Mouse (Mus musculus) spleen, adult 12 weeks (tissue): ENCODE data around the gene Slit3.

Source experiments
- DNase-seq: peaks from one replicate; pipeline ENCODE4 v3.0.0; 2022; ENCODE audit warnings: low spot score

Gene Slit3

GRCm38 (mm10) chr11:35469940-35470339 is 348.9 kb downstream of the Slit3 start:
- no peak for DNase-seq

DNA sequence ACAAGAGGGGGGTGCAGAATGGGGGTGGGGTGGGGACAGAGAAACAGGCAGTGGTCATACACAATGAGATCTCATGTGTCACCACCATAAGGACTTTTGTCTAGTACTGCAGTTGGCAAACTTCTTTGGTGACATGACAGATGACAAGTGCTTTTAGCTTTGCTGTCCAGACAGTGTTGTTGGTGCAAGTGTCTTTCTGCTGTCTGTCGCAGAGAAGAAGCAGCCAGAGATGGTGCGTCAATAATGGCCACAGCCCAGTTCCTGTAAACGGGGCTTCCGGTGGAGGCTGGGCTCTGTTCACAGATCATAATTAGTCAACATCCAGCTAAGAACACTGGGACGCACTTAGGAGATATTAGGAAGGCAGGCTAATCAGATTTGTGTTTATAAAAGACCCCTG is 349.8 kb downstream of the Slit3 start:
- no peak for DNase-seq

- no peak for DNase-seq
Observed at GRCm38 (mm10) chr11:35472842-35473616, 352.0 kb downstream of the Slit3 start.

- no peak for DNase-seq
Observed at GRCm38 (mm10) chr11:35473617-35473996, 352.6 kb downstream of the Slit3 start.

GRCm38 (mm10) chr11:35480146-35480545 is 359.1 kb downstream of the Slit3 start:
- no peak for DNase-seq

- DNase-seq: no peak
Observed at GRCm38 (mm10) chr11:35481611-35482363, 360.8 kb downstream of the Slit3 start.

DNA sequence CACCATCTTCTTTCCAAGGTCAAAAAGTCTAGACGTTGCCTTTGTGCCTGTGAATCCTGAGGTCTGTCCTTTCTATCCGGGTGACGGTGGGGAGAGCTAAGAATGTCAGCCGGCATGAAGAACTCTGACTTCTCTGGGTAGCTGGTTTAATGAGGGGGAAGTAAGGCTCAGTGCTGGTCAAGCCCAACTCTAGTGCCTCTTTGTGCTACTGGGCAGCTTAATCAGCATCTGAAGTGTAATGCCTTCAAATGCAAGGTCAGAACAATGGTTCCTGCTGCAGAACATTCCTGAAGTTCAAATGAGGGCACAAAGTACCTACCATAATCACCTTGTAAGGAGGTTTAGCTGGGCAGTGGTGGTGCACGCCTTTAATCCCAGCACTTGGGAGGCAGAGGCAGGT is 366.9 kb downstream of the Slit3 start:
- no peak for DNase-seq

- no peak for DNase-seq
Observed at GRCm38 (mm10) chr11:35491701-35492100, 370.7 kb downstream of the Slit3 start.

DNA sequence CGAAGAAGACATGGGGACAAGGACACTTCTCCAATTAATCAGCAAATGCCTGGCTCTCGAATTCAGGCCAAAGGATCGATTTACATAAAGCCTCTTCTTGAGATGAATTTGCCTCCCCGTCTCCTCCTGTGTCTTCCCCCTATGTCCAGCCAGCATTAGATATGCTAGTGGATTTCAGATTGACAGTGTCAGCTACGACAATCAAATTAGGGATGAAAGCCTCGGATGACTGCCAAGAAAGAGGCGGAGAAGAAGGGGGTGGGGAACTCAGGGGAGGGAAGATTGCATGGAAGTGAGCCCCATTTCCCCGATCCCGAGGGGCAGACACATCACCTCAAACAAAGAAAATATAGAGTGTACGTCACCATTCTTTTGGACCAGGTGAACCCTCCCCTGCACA is 375.9 kb downstream of the Slit3 start:
- DNase-seq: no peak

GRCm38 (mm10) chr11:35497961-35498360 is 376.9 kb downstream of the Slit3 start:
- no peak for DNase-seq

DNA sequence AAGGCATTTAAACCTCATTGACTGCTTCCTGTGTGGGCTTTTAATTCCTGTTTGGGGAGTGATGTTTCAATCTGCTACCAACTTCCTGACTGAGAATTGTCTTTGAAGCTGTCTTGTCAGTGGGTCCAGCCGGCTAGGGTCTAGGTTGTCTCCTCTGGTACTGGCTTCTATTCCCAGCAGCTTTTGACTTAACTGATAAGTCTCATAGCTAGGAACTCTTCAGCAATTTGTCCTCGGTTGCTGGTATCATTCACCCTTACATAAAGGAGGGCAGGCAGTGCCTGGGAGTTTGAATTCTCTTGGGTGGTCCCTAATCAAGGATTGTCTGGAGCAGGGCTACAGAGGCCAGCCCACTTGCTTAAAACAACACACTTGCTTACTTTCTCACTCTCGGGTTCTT is 381.1 kb downstream of the Slit3 start:
- DNase-seq: no peak

DNA sequence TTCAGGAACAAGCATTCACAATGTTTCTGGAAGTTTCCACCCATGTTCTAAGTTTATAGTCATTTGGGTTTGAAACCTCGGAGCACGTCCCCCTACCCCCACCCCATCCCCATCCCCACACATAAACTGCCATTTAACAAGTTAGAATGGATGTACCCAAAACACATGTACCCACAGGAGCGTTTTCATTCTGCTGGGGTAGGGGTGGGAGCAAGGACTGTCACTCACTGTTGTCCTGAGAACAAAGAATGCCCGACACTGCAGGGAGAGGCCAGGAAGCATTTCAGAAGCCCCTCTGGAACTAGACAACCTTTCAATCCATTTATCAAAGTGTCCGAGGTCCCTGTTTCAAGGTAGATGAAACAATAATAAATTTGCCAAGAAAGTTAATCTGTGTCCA is 383.0 kb downstream of the Slit3 start:
- DNase-seq: no peak

- no peak for DNase-seq
Observed at GRCm38 (mm10) chr11:35504916-35505315, 383.9 kb downstream of the Slit3 start.

DNA sequence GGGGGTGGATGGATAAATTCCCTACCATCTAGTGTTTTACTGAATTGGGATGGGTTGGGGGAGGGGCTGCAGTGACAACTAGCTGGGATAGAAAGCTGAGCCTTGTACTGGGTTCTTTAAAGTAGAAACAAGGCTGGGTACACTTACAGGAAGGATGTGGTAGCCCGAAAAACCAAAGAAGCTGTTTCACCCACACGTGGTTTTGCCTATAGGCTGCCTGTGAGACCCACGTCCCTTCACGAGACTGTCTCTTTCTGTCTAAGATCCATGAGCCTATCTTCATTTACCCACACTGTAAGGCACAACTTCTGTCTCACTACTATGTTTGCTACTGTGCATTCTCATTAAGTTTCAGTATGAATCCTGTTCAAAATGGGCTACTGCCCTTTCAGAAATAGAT is 384.3 kb downstream of the Slit3 start:
- no peak for DNase-seq

GRCm38 (mm10) chr11:35505817-35506216 is 384.8 kb downstream of the Slit3 start:
- DNase-seq: no peak

DNA sequence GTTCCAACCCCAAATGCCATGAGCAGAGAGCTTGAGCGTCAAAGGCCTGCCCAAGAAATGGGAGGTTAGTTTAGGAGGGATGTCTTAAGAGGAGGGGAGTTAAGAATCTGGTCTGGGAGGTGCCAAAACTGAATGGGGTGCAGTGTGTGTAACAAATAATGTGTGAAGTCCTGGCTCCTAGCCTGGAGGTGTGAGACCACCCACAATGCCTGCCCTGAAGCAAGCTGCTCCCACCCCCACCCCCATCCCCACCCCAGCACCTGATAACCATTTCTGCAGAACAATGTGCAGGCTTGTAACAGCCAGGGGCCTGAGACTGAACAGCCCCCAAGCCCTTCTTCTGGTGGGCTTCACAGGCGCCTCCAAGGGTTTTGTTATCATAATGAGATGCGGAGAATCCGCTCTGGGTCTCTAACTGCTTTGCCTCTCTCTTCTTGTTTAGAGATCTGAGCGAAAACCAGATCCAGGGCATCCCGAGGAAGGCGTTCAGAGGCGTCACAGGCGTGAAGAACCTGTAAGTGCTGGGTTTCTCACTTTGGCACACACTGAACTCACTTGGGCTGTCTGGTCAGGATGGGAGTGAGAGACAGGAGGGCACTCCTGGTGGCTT is 386.9 kb downstream of the Slit3 start:
- DNase-seq: no peak

DNA sequence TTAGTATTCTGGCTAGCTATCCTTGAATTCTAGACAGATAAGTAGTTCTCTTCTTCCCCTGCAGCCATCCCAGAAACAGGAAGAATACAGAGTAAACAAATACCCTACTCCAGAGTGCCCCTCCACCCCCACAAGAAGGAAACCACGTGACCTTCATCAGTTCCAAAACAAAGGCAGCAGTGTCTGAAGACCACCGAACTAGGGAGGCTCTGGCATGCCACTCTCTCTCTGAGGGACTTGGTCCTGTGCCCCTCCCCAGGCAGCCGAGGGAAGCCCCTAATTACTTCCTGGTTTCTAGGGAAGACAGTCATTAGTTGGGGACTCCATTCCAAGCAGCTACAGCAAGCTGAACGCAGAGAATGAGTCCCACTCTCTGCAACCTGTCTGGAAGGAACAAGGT is 391.7 kb downstream of the Slit3 start:
- DNase-seq: no peak

DNA sequence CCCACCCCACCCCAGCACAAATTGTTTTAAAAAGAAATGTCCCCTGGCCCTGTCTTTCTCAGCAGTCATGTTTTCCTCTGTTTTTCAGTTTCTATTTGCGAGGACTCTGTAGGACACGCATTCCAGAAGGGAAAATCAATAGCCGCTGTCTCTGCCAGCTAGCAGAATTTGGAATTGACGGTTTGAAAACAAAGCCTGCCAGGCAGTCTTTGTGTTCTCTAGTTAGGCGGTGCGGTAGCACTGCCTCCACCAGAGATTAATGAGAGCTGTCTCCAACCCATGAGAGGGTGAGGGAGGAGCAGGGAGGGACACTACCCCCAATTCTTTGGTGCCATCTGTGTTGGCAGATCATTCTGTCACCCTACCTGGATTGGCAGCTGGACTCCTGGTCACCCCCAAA is 392.3 kb downstream of the Slit3 start:
- DNase-seq: no peak

DNA sequence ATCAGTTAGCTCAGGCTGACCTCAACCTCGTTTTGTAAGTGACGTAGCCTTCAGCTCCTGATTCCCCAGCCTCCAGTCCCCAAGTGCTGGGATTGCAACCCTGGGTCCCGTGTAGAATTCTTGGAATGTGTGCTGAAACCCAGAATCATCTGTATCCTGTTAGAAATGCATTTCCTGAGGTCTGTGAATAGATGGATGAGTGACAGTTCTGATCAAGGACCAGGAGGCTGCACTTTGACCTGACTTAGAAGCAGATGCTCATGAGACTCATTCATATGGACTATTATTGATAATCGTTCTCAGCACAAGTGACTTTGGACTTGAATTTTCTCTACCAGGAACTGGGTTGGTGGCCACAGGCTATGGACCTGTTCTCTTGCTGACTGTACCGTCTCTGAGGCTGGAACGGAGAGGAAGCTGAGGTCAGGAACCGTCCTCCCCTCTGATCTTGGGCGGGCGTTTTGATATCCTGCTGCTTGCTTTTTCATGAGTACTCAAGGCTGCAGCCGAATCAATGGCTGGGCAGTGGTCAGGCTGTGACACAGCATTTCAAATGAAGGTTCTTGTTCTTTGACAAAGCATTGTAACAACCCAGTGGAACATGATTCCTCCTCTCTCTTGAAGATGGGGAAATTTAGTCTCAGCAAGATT is 401.9 kb downstream of the Slit3 start:
- no peak for DNase-seq

- DNase-seq: no peak
Observed at GRCm38 (mm10) chr11:35523773-35524172, 402.7 kb downstream of the Slit3 start.

DNA sequence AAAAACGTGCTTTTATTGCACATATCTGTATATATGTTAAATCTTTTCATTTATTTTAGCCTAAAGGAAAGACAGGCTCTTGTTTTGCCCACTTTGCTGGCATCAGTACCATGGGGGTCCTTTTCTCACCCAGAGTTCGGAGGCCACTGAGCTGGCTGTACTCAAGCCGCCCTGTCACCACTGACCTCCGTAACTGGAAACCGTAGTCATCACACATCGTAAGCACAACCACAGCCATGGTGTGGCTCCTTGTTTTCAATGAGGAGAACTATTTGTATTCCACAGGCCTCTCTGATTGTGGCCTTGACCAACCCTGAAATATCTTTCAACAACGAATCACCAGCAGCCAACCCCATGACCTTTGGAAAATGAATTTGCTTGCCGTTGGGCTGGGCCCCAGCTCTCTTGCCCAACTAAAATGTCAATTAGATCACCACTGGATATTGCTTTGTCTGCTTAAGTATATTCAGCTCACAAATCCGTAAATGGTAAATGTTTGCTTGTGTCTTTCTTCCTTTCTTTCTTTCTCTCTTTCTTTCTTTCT is 405.3 kb downstream of the Slit3 start:
- DNase-seq: no peak

DNA sequence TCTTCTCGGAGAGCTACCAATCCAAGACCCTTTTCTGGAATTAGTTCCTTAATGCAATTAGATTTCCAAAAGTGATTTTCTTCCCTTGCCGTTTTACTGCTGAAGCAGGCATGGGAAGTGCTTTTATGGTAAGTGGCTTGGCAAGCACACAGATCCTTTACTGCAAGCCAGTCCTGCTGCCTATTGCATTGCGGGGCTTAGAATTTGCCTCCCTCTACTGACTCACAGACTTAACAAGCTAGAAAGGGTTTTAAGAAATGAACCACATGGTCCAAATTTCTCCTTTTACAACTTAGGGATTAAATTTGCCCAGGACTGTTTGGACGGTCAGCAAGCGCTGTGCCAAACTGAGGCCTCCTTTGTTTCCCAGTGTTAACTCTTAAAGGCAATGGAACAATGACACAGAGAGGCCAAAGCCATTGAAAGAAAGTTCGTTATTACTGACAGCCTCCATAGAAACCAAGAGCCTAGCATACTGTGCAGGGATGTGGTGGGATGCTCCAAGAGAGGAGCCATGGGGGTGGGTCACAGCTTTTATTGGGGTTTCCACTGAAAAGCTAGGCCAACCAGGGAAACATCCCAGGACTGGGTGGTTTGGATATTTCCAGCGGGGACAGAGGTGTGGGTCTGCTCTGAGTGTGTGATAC is 406.9 kb downstream of the Slit3 start:
- DNase-seq: no peak
